Mouse (Mus musculus) megakaryocyte, embryonic 14.5 days (primary cell): Measurements from ENCODE around the gene Sgce. TPM values are rescaled to one million over a fixed set of nuclear protein-coding genes. Genes with fewer than 3 reads are reported as not detected.

Experiments
- H3K27me3 ChIP-seq: replicated peaks from 2 replicates; pipeline ENCODE3; 2012; ENCODE audit warnings: inconsistent platforms
- H3K36me3 ChIP-seq: replicated peaks from 2 replicates; pipeline ENCODE3; 2012; ENCODE audit warnings: low read length, inconsistent platforms, mixed read lengths
- H3K4me1 ChIP-seq: 2 replicates; pipeline ENCODE4 v1.6.1; 2012; ENCODE audit warnings: inconsistent platforms
- H3K4me3 ChIP-seq: replicated peaks from 2 replicates; pipeline ENCODE3; 2012; ENCODE audit warnings: moderate library complexity, mild to moderate bottlenecking, inconsistent platforms
- H3K9me3 ChIP-seq: 2 replicates; pipeline ENCODE4 v1.6.1; 2012; ENCODE audit warnings: inconsistent platforms
- FLI1 ChIP-seq: IDR thresholded peaks from 2 replicates; pipeline ENCODE4 v1.6.1; 2012; ENCODE audit warnings: low read length, inconsistent platforms, mixed read lengths
- GATA1 ChIP-seq: IDR thresholded peaks from 3 replicates; pipeline ENCODE4 v1.6.1; 2012; ENCODE audit warnings: mixed read lengths, low read length, inconsistent platforms, borderline replicate concordance
- polyA plus RNA-seq: library from polyadenylated mRNA; stranded (reverse); fragments of >175 nt; gene quantifications from 2 replicates; pipeline ENCODE4 v1.2.3, GENCODE M21; 2012; ENCODE audit warnings: low replicate concordance; ENCODE audit not compliant: insufficient read depth

The Sgce gene
- polyA plus RNA-seq, 1 experiment: 4.5 TPM

GRCm38 (mm10) chr6:4694672-4695231, 52.3 kb downstream of the Sgce start:
- H3K27me3 ChIP-seq: no peaks in the 10 kb centered on the region
- H3K4me1 ChIP-seq: no peaks in the 10 kb centered on the region
- no peaks in the 10 kb centered on the region for H3K9me3 ChIP-seq
- no peak overlapping the region for H3K4me3 ChIP-seq
- peaks cover 27% of the 10 kb centered on the region for H3K36me3 ChIP-seq
- no peak for TF ChIP-seq FLI1
- TF ChIP-seq GATA1: no peak

DNA sequence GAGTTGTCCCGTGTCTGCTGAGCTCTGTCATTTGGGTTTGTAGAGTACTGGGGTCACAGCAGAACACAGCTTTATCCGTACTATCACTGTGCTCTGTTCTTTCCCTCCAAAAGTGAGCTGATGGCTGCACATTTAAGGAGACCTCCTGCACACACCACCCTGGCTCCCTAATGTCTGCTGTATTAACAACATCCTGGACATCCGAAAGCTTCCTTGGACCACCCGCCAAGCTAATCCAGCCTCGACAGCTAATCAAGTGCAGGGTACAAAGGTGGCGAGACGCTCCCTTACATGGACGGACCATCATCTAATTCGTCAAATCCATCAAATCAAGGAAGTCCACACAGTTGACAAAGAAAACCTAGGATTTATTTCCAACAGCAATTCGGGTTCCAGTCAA, 53.5 kb downstream of the Sgce start:
- TF ChIP-seq GATA1 (no peak), FLI1 (no peak)
- Histone ChIP-seq H3K27me3 (no peaks in the 10 kb centered on the region), H3K36me3 (peaks cover 36% of the 10 kb centered on the region), H3K4me3 (no peak overlapping the region), H3K9me3 (no peaks in the 10 kb centered on the region), H3K4me1 (no peaks in the 10 kb centered on the region)

GRCm38 (mm10) chr6:4690438-4690837, 56.6 kb downstream of the Sgce start:
- 0 out of 2 replicates have a peak, but pooled peaks cover 1% of the 10 kb centered on the region for H3K4me1 ChIP-seq
- H3K4me3 ChIP-seq: no peak overlapping the region
- no peak for TF ChIP-seq GATA1
- no peaks in the 10 kb centered on the region for H3K9me3 ChIP-seq
- no peaks in the 10 kb centered on the region for H3K27me3 ChIP-seq
- H3K36me3 ChIP-seq: peaks cover 36% of the 10 kb centered on the region

GRCm38 (mm10) chr6:4684706-4685340, 62.2 kb downstream of the Sgce start:
- H3K27me3 ChIP-seq: no peaks in the 10 kb centered on the region
- peaks cover 7% of the 10 kb centered on the region; the same call in 1 of the 2 replicates for H3K4me1 ChIP-seq
- H3K9me3 ChIP-seq: no peaks in the 10 kb centered on the region
- TF ChIP-seq GATA1 (no peak), FLI1 (no peak)
- H3K4me3 ChIP-seq: no peak overlapping the region
- H3K36me3 ChIP-seq: peaks cover 17% of the 10 kb centered on the region

DNA sequence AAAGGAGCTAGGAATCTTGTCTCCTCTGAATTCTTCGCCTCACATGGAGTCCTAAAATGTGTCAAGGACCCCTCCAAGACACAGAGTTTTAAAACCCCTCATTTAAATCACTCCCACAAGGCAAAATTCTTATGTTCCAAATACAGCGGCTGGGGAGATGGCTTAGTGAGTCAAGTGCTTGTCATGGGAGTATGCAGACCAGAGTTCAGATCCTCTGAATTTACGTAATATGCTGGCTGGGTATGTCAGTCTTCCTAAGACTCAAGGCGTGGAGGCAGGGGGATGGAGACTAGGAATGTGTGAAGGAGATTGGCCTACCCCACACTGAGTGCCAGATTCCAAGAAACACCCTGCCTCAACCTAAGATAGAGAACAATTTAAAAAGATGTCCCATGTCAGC, 66.4 kb downstream of the Sgce start:
- Histone ChIP-seq H3K4me3 (no peak overlapping the region), H3K4me1 (peaks cover 7% of the 10 kb centered on the region; the same call in 1 of the 2 replicates)
- TF ChIP-seq GATA1: no peak
- no peak for TF ChIP-seq FLI1

GRCm38 (mm10) chr6:4679981-4680380, 67.0 kb downstream of the Sgce start:
- Histone ChIP-seq H3K4me1 (peaks cover 2% of the 10 kb centered on the region; the same call in 1 of the 2 replicates), H3K4me3 (no peak overlapping the region), H3K27me3 (no peaks in the 10 kb centered on the region), H3K36me3 (peaks cover 13% of the 10 kb centered on the region), H3K9me3 (no peaks in the 10 kb centered on the region)
- TF ChIP-seq FLI1 (no peak), GATA1 (no peak)

More for the DNA sequence above, 66.4 kb downstream of the Sgce start:
- Histone ChIP-seq H3K9me3 (no peaks in the 10 kb centered on the region), H3K27me3 (no peaks in the 10 kb centered on the region), H3K36me3 (peaks cover 13% of the 10 kb centered on the region)

GRCm38 (mm10) chr6:4677356-4677761, 69.6 kb downstream of the Sgce start:
- Histone ChIP-seq H3K27me3 (no peaks in the 10 kb centered on the region), H3K4me1 (no peaks in the 10 kb centered on the region), H3K9me3 (no peaks in the 10 kb centered on the region), H3K36me3 (peaks cover 16% of the 10 kb centered on the region), H3K4me3 (no peak overlapping the region)
- TF ChIP-seq GATA1 (no peak), FLI1 (no peak)

DNA sequence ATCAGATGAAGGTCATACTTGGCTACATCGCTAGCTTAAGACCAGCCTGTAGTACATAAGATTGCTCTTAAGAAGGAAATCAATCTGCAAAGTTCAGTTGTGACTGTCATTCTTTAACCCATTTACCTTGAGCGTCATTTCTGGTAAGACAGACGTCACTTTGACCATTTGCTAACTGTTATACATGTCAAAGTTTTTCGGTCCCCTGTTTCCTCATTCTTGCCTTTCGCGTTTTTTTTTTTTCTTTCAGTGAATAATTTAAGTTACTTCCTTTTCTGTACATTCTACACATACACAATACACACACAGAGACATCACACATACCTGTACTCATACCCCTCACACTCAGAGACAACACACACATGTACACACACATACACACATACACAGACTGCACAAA, 81.9 kb downstream of the Sgce start:
- Histone ChIP-seq H3K4me3 (no peak overlapping the region), H3K4me1 (no peaks in the 10 kb centered on the region; the same call in 1 of the 2 replicates), H3K36me3 (no peaks in the 10 kb centered on the region), H3K9me3 (no peaks in the 10 kb centered on the region), H3K27me3 (peaks cover 5% of the 10 kb centered on the region)
- TF ChIP-seq GATA1 (no peak), FLI1 (no peak)

DNA sequence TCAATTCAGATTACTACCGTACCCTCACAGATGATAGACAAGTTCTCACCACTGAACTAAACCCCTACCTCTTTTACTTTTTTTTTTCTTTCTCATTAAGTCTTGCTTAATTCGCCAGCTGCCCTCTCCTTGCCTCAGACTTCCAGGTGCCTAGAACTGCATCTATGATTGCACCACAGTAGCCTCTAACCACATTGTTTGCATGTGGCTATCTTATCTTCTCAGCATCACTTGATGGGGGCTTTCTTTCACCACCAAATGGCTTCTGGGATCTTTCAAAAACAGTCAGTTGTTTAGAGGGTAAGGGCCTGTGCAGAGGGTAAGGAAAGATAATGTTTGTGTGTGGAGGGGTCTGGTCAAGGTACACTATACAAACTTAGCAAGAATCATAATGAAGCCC, 82.7 kb downstream of the Sgce start:
- H3K9me3 ChIP-seq: no peaks in the 10 kb centered on the region
- H3K36me3 ChIP-seq: no peaks in the 10 kb centered on the region
- H3K27me3 ChIP-seq: peaks cover 5% of the 10 kb centered on the region
- TF ChIP-seq GATA1 (no peak), FLI1 (no peak)
- no peak overlapping the region for H3K4me3 ChIP-seq
- no peaks in the 10 kb centered on the region; the same call in 1 of the 2 replicates for H3K4me1 ChIP-seq

- Histone ChIP-seq H3K4me1 (peaks cover 3% of the 10 kb centered on the region; the same call in 1 of the 2 replicates), H3K9me3 (no peaks in the 10 kb centered on the region), H3K36me3 (no peaks in the 10 kb centered on the region), H3K27me3 (peaks cover 5% of the 10 kb centered on the region), H3K4me3 (no peak overlapping the region)
- no peak for TF ChIP-seq GATA1
- no peak for TF ChIP-seq FLI1
These were observed 83.5 kb downstream of the Sgce start for GRCm38 (mm10) chr6:4663516-4663915.
